In the genomic region with DNA sequence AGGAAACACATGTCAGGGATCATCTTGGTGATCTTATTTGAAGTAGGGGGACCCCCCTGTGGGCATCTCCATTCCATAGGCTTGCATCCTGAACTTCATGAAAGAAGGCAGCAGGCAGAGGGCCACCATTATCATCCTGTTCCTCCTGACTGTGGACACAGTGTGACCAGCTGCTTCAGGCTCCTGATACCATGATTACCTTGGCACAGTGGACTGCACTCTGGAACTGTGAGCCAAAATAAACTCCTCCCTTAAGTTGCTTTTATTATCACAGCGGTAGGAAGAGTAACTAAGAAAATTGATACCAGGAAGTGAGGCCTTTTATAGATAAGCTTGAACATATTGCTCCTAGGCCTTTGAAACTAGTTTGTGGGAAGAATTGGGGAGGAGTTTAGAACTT, we compare ENCODE assay signal across 23 mouse cellular contexts. TPM values are rescaled to one million over a fixed set of nuclear protein-coding genes. Genes with fewer than 3 reads are reported as not detected.
"Had no signal": no experiment of that assay in that cellular context is flagged by ENCODE, and none has a peak within 500 bp of the region (broad histone marks: within the 10 kb centered on the region; RNA-seq: fewer than 3 reads in every experiment).

No protein-coding gene starts in this region.

- H3K27ac ChIP-seq: liver, embryonic 13.5 days; liver, embryonic 15.5 days; lung, embryonic 15.5 days; macrophage; midbrain, embryonic 13.5 days; midbrain, embryonic 15.5 days; neural tube, embryonic 13.5 days; neural tube, embryonic 15.5 days had no signal

- H3K4me3 ChIP-seq: liver, embryonic 13.5 days; liver, embryonic 15.5 days; lung, embryonic 15.5 days; midbrain, embryonic 13.5 days; midbrain, embryonic 15.5 days; myocyte; neural tube, embryonic 13.5 days; neural tube, embryonic 15.5 days had no signal

- H3K4me1 ChIP-seq: liver, embryonic 13.5 days; liver, embryonic 15.5 days; lung, embryonic 15.5 days; midbrain, embryonic 13.5 days; midbrain, embryonic 15.5 days; neural tube, embryonic 13.5 days; neural tube, embryonic 15.5 days had no signal

- ATAC-seq: liver, postnatal 0 days; lung, postnatal 0 days; midbrain, embryonic 13.5 days; midbrain, embryonic 15.5 days had no signal

- H3K9ac ChIP-seq: liver, embryonic 13.5 days; liver, embryonic 15.5 days; liver, postnatal 0 days; lung, embryonic 15.5 days; midbrain, embryonic 13.5 days; midbrain, embryonic 15.5 days; neural tube, embryonic 13.5 days; neural tube, embryonic 15.5 days had no signal

- H3K27me3 ChIP-seq: liver, embryonic 13.5 days; liver, embryonic 15.5 days; lung, embryonic 15.5 days; midbrain, embryonic 13.5 days; midbrain, embryonic 15.5 days; neural tube, embryonic 13.5 days; neural tube, embryonic 15.5 days had no signal

- H3K9me3 ChIP-seq: liver, embryonic 13.5 days; liver, embryonic 15.5 days; lung, embryonic 15.5 days; midbrain, embryonic 13.5 days; midbrain, embryonic 15.5 days; neural tube, embryonic 13.5 days; neural tube, embryonic 15.5 days had no signal

- DNase-seq: liver, embryonic 13.5 days; liver, postnatal 0 days; lung, adult 2 months; lung, postnatal 14 days; lung, postnatal 36 days; retina, postnatal 1 day; right cerebral cortex, adult 18-20 months; right cerebral cortex, postnatal 25 days; right cerebral cortex, postnatal 4 days; spleen, adult 18-20 months; thymus, postnatal 14 days; thymus, postnatal 4 days had no signal

- H3K4me2 ChIP-seq: liver, embryonic 13.5 days; liver, embryonic 15.5 days; lung, embryonic 15.5 days; midbrain, embryonic 11.5 days; midbrain, embryonic 13.5 days; midbrain, embryonic 15.5 days; neural tube, embryonic 13.5 days; neural tube, embryonic 15.5 days had no signal

RNA-seq across cellular contexts. Expression of a gene that starts 12.7 kb away (rescaled TPM):
- total RNA-seq: megakaryocyte progenitor cell, adult 5-6 weeks had no signal
